Mouse (Mus musculus) C2C12 (cell line): ENCODE results near the gene Hykk.

ENCODE experiments used
- CEBPB ChIP-seq: IDR thresholded peaks from one replicate; pipeline ENCODE4 v1.6.1; 2011; ENCODE audit warnings: low read depth, mild to moderate bottlenecking, control low read depth, moderate library complexity
- CTCF ChIP-seq: IDR thresholded peaks from one replicate; pipeline ENCODE4 v1.5.1; 2011; ENCODE audit not compliant: control insufficient read depth, insufficient read depth, insufficient read length
- FOSL1 ChIP-seq: IDR thresholded peaks from one replicate; pipeline ENCODE4 v1.8.0; 2011; ENCODE audit warnings: mild to moderate bottlenecking, low read length; ENCODE audit not compliant: poor library complexity, insufficient read depth, severe bottlenecking
- MAX ChIP-seq: IDR thresholded peaks from one replicate; pipeline ENCODE4 v1.6.1; 2011; ENCODE audit warnings: mild to moderate bottlenecking, control low read depth
- MYOD1 ChIP-seq: IDR thresholded peaks from one replicate; pipeline ENCODE4 v1.6.1; 2011; ENCODE audit warnings: low read depth; ENCODE audit not compliant: control insufficient read depth, insufficient read length
- MYOG ChIP-seq: IDR thresholded peaks from one replicate; pipeline ENCODE4 v1.6.1; 2011; ENCODE audit not compliant: control insufficient read depth, insufficient read length; ENCODE audit errors: extremely low read depth
- USF1 ChIP-seq: IDR thresholded peaks from one replicate; pipeline ENCODE4 v1.6.1; 2011; ENCODE audit warnings: low read depth, mild to moderate bottlenecking, control low read depth, moderate library complexity

DNA sequence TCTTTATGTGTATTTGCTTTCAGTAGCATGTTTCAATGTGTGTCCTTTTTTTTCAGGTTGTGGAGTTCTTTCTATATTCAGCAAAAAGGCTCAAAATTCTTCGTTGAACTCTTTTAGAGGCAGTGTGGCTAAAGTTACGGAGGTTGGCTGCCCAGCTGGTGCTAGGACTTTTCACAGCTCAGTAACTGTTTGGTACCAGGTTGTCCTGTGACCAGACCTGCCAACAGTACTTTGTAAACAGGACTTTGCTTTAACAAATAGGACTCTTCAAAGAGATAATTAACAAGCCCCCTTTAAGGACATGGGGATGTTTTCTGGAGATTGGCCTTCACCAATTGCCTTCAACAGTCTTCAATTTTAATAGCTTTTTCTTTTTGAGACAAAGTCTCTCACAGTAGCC is 1.1 kb downstream of the Hykk start:
- TF ChIP-seq CTCF (no peak), CEBPB (no peak), MAX (no peak), USF1 (no peak), FOSL1 (no peak), MYOG (no peak), MYOD1 (no peak)
